ENCODE assay signal across 13 mouse cellular contexts in the genomic region with DNA sequence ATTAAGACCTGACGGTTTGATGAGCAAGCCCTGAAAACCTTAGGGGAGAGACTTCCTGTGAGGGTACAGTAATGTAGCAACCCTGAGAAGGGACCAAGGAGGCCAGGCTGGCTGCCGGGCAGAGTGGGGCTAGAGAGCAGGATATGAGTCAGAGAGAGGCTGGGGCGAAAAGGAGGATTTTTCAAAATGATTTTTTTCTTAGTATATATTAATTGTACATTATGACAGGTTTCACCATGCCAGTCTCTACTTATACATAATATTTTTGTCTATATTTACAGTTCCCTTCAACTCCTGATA.
DNase-seq lines count a peak whose midpoint lies in the region; ATAC-seq and TF ChIP-seq lines count a peak whose summit lies in the region.
"Had no signal": no experiment of that assay in that cellular context is flagged by ENCODE, and none has a peak within 500 bp of the region (broad histone marks: within the 10 kb centered on the region; RNA-seq: fewer than 3 reads in every experiment).

No protein-coding gene starts in this region.

- H3K9me3 ChIP-seq in hindbrain, embryonic 12.5 days (replicated peaks), result no peaks in the 10 kb centered on the region
- no peaks in the 10 kb centered on the region for H3K9me3 ChIP-seq in hindbrain, postnatal 0 days (ENCODE audit: low read length)
- H3K9me3 ChIP-seq in hindbrain, embryonic 16.5 days (ENCODE audit: control insufficient read depth, low read length), result no peaks in the 10 kb centered on the region
- no peaks in the 10 kb centered on the region for H3K9me3 ChIP-seq in neural tube, embryonic 12.5 days
- H3K9me3 ChIP-seq: embryonic facial prominence, embryonic 15.5 days; limb, embryonic 12.5 days had no signal

- H3K4me1 ChIP-seq in hindbrain, embryonic 12.5 days, result peaks cover 4% of the 10 kb centered on the region
- no peaks in the 10 kb centered on the region for H3K4me1 ChIP-seq in hindbrain, postnatal 0 days (ENCODE audit: insufficient read depth, low read length)
- peaks cover 11% of the 10 kb centered on the region for H3K4me1 ChIP-seq in hindbrain, embryonic 16.5 days (ENCODE audit: control insufficient read depth, insufficient read depth, low read depth, low read length)
- 0 out of 2 replicates have a peak, but pooled peaks cover 4% of the 10 kb centered on the region for H3K4me1 ChIP-seq in neural tube, embryonic 12.5 days

- 50% methylated on average over 3 of the region's 3 CpGs for WGBS in hindbrain, embryonic 12.5 days
- 46% methylated on average over 3 of the region's 3 CpGs for WGBS in hindbrain, postnatal 0 days
- WGBS in hindbrain, embryonic 16.5 days, result 47% methylated on average over 3 of the region's 3 CpGs
- 58% methylated on average over 3 of the region's 3 CpGs for WGBS in neural tube, embryonic 12.5 days

- no peak for TF ChIP-seq CTCF in hindbrain, postnatal 0 days (IDR thresholded peaks at IDR 0.05; ENCODE audit: low read depth)

- no peak overlapping the region for H3K4me3 ChIP-seq in hindbrain, embryonic 12.5 days
- no peak overlapping the region for H3K4me3 ChIP-seq in hindbrain, postnatal 0 days (ENCODE audit: low read length)
- H3K4me3 ChIP-seq in hindbrain, embryonic 16.5 days (ENCODE audit: low read length), result no peak overlapping the region
- H3K4me3 ChIP-seq in neural tube, embryonic 12.5 days, result no peak overlapping the region
- H3K4me3 ChIP-seq: embryonic facial prominence, embryonic 15.5 days; gastrocnemius, adult 2 months; heart, embryonic 13.5 days; limb, embryonic 12.5 days had no signal

- no peak for DNase-seq in hindbrain, postnatal 0 days (ENCODE audit: low spot score)
- no peak for DNase-seq in gastrocnemius, postnatal 4 days (ENCODE audit: low spot score in 2 of 2)
- DNase-seq in frontal cortex, postnatal 10 days (ENCODE audit: low spot score in 2 of 2), result no peak
- no peak for DNase-seq in cerebellum, adult 18-20 months

- peak; percentile 60 for ATAC-seq in hindbrain, embryonic 12.5 days (ENCODE audit: low FRiP score)
- no peak for ATAC-seq in hindbrain, postnatal 0 days
- peak; percentile 38 for ATAC-seq in activated CD4-positive, CD25-positive, alpha-beta regulatory T cell, adult 4 months
- peak; percentile 22; the same call in 1 of the 2 replicates for ATAC-seq in hindbrain, embryonic 16.5 days
- peak; percentile 49; the same call in 1 of the 2 replicates for ATAC-seq in neural tube, embryonic 12.5 days (ENCODE audit: low FRiP score, low read depth)

- H3K4me2 ChIP-seq in hindbrain, embryonic 12.5 days (replicated peaks), result no peak overlapping the region
- H3K4me2 ChIP-seq in hindbrain, postnatal 0 days (ENCODE audit: low read depth, low read length), result no peak overlapping the region
- H3K4me2 ChIP-seq in hindbrain, embryonic 16.5 days (ENCODE audit: low read length), result no peak overlapping the region
- no peak overlapping the region for H3K4me2 ChIP-seq in neural tube, embryonic 12.5 days (replicated peaks)
- H3K4me2 ChIP-seq: embryonic facial prominence, embryonic 15.5 days; limb, embryonic 12.5 days had no signal

- H3K27me3 ChIP-seq in hindbrain, embryonic 12.5 days, result no peaks in the 10 kb centered on the region
- no peaks in the 10 kb centered on the region for H3K27me3 ChIP-seq in hindbrain, postnatal 0 days (ENCODE audit: insufficient read depth, low read length)
- no peaks in the 10 kb centered on the region for H3K27me3 ChIP-seq in hindbrain, embryonic 16.5 days (replicated peaks; ENCODE audit: control insufficient read depth, insufficient read depth, low read length)
- H3K27me3 ChIP-seq in neural tube, embryonic 12.5 days (replicated peaks), result no peaks in the 10 kb centered on the region
- H3K27me3 ChIP-seq: embryonic facial prominence, embryonic 15.5 days; heart, embryonic 13.5 days; limb, embryonic 12.5 days had no signal

- H3K9ac ChIP-seq in hindbrain, embryonic 12.5 days, result no peak overlapping the region
- no peak overlapping the region for H3K9ac ChIP-seq in hindbrain, postnatal 0 days (replicated peaks; ENCODE audit: low read length)
- peak overlapping the region; percentile 31; the same call in 1 of the 2 replicates for H3K9ac ChIP-seq in hindbrain, embryonic 16.5 days (ENCODE audit: low read depth, low read length)
- H3K9ac ChIP-seq in neural tube, embryonic 12.5 days, result no peak overlapping the region
- H3K9ac ChIP-seq: embryonic facial prominence, embryonic 15.5 days; heart, embryonic 13.5 days; limb, embryonic 12.5 days had no signal

- no peaks in the 10 kb centered on the region for H3K36me3 ChIP-seq in hindbrain, embryonic 12.5 days
- H3K36me3 ChIP-seq in hindbrain, postnatal 0 days (ENCODE audit: insufficient read depth, low read length), result no peaks in the 10 kb centered on the region
- H3K36me3 ChIP-seq in hindbrain, embryonic 16.5 days (ENCODE audit: control insufficient read depth, insufficient read depth, low read length), result no peaks in the 10 kb centered on the region
- no peaks in the 10 kb centered on the region for H3K36me3 ChIP-seq in neural tube, embryonic 12.5 days
- H3K36me3 ChIP-seq: embryonic facial prominence, embryonic 15.5 days; heart, embryonic 13.5 days; limb, embryonic 12.5 days had no signal

- no peak overlapping the region for H3K27ac ChIP-seq in hindbrain, embryonic 12.5 days
- no peak overlapping the region for H3K27ac ChIP-seq in hindbrain, postnatal 0 days
- no peak overlapping the region for H3K27ac ChIP-seq in hindbrain, embryonic 16.5 days (ENCODE audit: low read depth, low read length)
- H3K27ac ChIP-seq in neural tube, embryonic 12.5 days, result no peak overlapping the region
- H3K27ac ChIP-seq: embryonic facial prominence, embryonic 15.5 days; gastrocnemius, adult 2 months; heart, embryonic 13.5 days; limb, embryonic 12.5 days; macrophage had no signal
